Mouse (Mus musculus) retina, adult 2 months (tissue): Measurements from ENCODE around the gene Hist2h3c1.
"Not testable (repeated sequence)": the region's sequence is repeated elsewhere in the genome, so short reads cannot be mapped to it uniquely, and the experiment has no call there.

Experiments used
- DNase-seq: peaks from one replicate; pipeline ENCODE4 v3.0.0-alpha.2; 2012; ENCODE audit warnings: low read depth, low spot score

Hist2h3c1 gene

DNA sequence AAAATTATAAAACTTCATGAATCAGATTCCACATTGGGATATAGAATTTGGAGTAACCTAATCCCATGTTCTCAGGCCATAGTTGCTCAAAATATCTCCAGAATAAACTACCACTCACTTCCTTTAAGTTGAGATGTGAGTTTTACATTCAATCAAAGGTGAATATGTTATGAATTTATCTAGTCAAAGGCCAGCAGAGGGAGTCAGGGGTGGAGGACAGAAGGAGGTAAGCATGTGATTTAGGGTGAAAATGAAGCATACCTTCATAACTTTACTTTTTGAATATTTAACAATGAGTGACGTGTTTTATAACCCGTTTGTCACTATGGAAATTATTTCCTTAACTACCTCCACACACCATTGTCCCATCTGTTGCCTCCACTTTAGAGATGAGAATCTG, 11.6 kb upstream of the Hist2h3c1 start:
- DNase-seq, result no peak

DNA sequence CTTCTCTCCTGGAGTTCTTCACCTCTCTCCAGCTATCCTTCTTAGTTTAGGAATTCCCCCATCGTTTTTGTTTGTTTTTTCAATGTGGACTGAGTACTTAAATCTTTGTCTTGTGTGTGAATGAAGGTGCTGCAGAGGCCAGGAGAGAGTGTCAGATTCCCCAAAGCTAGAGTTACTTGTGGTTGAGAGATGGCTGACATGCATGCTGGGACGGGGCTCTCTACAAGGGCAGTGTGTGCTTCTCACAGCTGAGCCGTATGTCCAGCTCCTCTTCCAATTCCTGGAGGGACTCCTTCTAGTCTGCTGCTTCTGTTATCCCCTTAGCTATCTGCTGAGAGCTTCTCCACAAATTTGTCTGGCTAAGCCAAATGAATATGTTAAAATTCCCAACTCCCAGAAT, 10.6 kb upstream of the Hist2h3c1 start:
- no peak for DNase-seq

DNA sequence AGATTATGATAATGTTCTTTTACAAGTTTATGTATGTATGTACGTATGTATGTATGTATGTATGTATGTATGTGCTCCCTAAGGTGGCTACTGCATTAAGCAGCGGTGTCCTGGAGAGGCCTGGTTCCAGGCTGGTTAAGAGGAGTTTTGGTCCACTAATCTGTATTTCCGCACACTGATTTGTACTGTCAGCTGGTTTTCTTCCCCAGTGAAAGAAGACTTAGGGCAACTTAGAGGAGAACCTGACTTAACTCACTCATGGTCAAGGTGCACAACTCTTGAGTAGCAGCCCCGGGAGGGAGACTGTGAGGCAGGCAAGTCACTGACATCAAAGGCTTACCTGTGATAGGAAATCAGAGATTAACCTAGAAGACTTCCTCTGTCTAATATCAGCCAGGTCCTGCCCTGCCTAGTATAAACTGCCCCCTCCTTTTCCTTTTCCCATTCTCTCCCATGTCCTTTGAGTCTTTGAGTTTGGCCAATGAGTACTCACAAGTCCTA, 9.6 kb upstream of the Hist2h3c1 start:
- no peak for DNase-seq

DNA sequence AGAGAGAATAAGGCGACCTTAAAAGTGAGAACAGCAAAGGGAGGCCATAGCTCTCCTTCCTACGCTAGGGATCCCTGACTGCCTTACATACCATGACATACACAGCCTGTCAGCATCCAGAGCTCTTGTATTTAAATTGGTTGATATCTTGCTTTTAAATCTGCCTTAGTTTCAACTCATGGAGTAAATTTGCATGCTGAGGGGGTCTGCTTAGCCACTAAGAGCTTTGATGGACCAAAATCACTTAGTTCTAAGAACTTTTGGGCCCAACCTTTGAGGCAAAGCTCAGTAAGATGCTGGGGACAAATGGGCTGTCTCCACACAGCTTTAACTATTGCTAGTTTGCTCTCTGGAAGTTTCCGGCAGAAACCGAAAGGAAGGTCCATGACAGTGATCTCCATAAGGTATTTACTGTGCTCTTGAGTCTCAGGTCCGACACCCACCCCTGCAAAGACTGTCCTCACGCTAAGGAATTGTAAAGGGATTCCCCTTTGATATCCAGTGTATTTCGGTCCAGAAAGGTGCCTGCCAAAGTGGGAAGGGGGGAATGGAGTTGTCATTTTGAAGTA, 9.1 kb upstream of the Hist2h3c1 start:
- DNase-seq, result no peak

- no peak for DNase-seq
These were observed 8.5 kb upstream of the Hist2h3c1 start for GRCm38 (mm10) chr3:96237904-96238511.

DNA sequence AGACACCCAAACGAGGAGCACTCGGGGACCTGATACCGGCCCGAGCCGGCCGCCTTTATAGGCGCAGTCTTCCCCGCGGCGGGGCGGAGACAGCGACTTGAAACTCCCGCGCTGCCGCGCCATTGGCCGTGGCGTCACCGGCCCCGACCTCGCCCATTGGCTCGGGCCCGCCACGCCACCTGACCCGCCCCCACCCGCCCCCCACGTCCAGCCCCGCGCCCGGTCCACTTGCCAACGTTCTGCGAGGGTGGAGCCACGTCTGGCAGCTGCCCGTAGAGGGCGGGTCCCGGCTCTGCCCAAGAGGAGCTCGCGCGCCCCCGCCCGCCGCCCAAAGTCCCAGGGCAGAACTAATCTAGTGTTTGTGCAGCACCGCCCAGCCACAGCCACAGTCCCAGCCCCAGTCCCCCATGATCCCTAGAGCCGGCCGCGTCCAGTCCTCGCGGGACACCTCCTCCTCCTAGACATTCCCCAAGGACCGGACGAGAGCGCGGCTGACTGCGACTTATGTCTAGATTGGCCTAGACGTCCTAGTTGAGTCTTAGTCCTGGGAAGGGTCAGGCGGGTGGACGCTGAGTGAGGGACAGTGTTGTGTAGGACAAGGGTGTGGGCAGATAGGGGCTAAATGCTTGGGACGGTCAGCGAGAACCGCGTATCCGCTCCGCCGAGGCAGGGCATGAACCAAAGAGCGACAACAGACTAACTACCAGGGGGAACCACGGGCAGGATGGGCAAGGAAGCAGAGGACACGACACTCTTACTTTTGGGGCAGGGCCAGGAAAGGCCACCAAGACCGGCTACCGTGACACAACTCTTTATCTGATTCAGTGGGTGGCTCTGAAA, 7.3 kb upstream of the Hist2h3c1 start, which contains the start of gene Hist2h3c2:
Gene Hist2h3c2, minus strand, starts transcription at position 174 of the 840 bp plus-strand sequence.
- not testable (repeated sequence) for DNase-seq

GRCm38 (mm10) chr3:96239949-96240798, 6.3 kb upstream of the Hist2h3c1 start, which contains the start of gene Hist2h2aa2:
TSS of gene Hist2h2aa2 (minus strand) at chr3:96240276.
- DNase-seq, result peak; percentile 38

- DNase-seq, result no peak
These were observed 5.7 kb upstream of the Hist2h3c1 start for GRCm38 (mm10) chr3:96240799-96241197.

DNA sequence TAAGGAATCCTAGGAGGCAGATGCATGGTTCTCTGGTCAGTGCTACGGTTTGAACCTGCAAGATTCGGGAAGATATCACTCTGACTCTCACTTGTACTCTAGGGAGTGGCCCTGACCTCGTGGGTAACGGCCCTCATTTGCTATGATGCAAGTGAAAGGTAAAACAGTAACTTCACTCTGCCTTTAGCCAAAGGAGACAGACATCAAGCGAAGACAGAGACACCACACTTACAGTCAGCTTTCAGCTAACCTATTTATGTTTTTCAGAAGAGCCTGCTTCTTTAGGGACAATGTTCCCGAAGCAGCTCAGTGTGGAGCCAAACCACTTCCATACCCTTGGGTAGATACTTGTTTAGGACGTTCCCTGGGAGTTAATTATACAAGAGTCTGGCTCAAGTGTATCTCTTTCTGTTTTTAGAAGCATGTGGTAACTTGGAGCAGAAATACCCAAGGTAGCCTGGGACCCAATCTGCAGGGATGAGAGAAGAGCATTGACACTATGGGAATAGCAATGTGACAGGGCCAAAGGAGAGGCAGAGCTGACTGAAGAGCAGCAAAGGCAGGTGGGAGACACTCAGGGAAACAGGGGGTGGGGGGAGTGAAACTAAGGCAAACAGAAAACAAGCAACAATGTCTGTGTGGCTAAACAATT, 2.4 kb upstream of the Hist2h3c1 start:
- DNase-seq, result no peak

DNA sequence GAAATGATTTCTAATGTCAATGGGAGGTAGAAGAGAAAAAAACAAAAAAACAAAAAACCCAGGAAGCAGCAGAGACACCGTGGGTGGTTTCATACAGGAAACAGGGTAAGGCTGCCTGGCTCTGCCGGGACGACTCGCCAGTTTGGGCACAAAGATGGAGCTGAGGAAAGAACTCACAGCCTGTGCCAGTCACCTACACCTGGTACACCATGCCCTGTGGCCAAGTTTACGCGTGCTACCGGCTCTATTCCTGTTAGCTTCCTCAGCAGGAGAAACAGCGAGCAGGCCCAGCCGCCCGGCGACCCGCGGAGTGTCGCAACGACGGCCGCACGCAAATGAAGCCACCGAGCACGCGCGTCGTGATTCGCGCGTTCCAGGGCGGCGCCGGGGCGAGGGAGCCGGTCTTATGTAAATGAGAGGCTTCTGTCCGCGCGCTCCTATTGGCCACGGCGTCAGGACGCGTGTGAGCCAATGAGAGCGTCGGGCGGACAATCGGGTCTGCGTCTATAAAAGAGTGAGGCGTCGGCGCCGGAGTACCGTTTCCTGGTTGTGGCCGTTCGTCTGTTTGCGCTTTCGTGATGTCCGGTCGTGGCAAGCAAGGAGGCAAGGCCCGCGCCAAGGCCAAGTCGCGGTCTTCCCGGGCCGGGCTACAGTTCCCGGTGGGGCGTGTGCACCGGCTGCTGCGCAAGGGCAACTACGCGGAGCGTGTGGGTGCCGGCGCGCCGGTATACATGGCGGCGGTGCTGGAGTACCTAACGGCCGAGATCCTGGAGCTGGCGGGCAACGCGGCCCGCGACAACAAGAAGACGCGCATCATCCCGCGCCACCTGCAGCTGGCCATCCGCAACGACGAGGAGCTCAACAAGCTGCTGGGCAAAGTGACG, 1.2 kb upstream of the Hist2h3c1 start, which contains the start of gene Hist2h2aa1:
Gene Hist2h2aa1, plus strand, starts transcription at position 495 of the 884 bp plus-strand sequence.
- DNase-seq, result not testable (repeated sequence)

DNA sequence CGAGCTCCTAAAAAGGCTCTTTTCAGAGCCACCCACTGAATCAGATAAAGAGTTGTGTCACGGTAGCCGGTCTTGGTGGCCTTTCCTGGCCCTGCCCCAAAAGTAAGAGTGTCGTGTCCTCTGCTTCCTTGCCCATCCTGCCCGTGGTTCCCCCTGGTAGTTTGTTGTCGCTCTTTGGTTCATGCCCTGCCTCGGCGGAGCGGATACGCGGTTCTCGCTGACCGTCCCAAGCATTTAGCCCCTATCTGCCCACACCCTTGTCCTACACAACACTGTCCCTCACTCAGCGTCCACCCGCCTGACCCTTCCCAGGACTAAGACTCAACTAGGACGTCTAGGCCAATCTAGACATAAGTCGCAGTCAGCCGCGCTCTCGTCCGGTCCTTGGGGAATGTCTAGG, 467 bp upstream of the Hist2h3c1 start:
- DNase-seq, result not testable (repeated sequence)

- DNase-seq, result no peak
These were observed 1.1 kb downstream of the Hist2h3c1 start for GRCm38 (mm10) chr3:96247356-96248140.

GRCm38 (mm10) chr3:96248141-96249033, 1.9 kb downstream of the Hist2h3c1 start:
- DNase-seq, result no peak

- no peak for DNase-seq
These were observed 2.5 kb downstream of the Hist2h3c1 start for GRCm38 (mm10) chr3:96249034-96249345.

GRCm38 (mm10) chr3:96250890-96251289, 4.4 kb downstream of the Hist2h3c1 start:
- no peak for DNase-seq

DNA sequence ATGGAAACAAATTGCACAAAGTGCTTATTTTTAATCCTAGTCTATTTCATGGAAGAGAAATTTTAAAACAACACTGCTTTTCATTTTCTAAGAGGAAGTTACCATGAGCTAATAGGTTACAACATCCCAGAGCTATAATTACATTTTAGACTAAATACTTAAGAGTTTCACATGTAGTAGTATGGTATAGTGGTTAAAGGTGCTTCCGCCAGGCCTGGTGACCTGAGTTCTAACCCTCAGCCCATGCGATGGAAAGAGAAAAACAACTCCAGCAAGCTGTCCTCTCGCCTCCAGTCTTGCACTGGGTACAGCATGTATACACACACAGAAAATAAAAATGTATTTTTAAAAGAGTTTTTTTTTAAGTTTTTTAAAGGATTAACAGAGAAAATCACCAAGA, 5.3 kb downstream of the Hist2h3c1 start:
- no peak for DNase-seq

DNA sequence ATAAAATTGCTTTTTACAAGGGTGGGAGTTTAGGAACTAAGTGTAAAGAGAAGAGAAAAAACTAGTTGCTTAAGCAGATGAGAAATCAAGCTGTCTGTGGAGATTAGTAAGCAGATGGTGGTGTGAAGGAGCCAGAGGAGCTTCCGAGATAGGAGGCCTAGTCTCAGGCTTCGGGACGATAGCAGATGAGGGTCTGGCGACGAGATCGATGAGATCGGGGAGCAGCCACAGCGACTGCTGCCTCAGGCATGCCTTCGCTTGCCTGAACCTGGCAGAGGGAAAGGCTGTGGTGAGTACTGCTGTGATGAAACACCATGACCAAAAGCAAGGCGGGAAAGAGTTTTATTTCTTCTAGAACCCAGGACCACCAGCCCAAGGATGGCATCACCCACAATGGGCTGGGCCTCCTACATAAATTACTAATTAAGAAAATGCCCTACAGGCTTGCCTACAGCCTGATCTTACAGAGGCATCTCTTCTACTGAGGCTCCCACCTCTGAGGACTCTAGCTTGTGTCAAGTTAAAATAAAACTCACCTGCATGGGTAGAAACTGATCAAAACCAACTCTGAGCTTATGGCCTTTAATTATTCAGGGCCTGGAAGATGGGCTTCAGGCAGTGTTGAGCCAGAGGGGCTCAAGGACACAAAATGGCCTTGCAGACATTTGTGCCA, 8.3 kb downstream of the Hist2h3c1 start:
- DNase-seq, result no peak
